Mouse (Mus musculus) cortical plate, adult 2 months (tissue): ENCODE results near the gene Smim14. TPM values are rescaled to one million over a fixed set of nuclear protein-coding genes. Genes with fewer than 3 reads are reported as not detected.

Source experiments
- H3K27ac ChIP-seq: fragments of 200-500 bp; 2 replicates; pipeline ENCODE4 v1.5.1; 2012; ENCODE audit warnings: low read length, control low read depth, inconsistent platforms; ENCODE audit not compliant: insufficient read depth
- H3K4me1 ChIP-seq: fragments of 200-500 bp; 2 replicates; pipeline ENCODE4 v1.6.1; 2011; ENCODE audit warnings: low read length; ENCODE audit not compliant: control insufficient read depth, insufficient read depth
- H3K4me3 ChIP-seq: fragments of 200-500 bp; 2 replicates; pipeline ENCODE4 v1.5.1; 2011; ENCODE audit warnings: mild to moderate bottlenecking, low read length, control low read depth; ENCODE audit not compliant: insufficient read depth
- CTCF ChIP-seq: fragments of 200-500 bp; IDR thresholded peaks from 2 replicates; pipeline ENCODE4 v1.5.1; 2011; ENCODE audit warnings: mild to moderate bottlenecking, control low read depth, low read length; ENCODE audit not compliant: insufficient read depth; ENCODE audit errors: extremely low read depth
- POLR2A ChIP-seq: fragments of 200-500 bp; IDR thresholded peaks from 2 replicates; pipeline ENCODE4 v1.6.1; 2011; ENCODE audit warnings: mild to moderate bottlenecking, low read length, control low read depth; ENCODE audit not compliant: insufficient read depth; ENCODE audit errors: extremely low read depth
- polyA plus RNA-seq: library from polyadenylated mRNA; depleted of rRNA; stranded (reverse); fragments of >200 nt; gene quantifications from 2 replicates; pipeline ENCODE4 v1.2.3, GENCODE M21; 2012

Smim14 gene
- polyA plus RNA-seq, 1 experiment: 154 TPM

DNA sequence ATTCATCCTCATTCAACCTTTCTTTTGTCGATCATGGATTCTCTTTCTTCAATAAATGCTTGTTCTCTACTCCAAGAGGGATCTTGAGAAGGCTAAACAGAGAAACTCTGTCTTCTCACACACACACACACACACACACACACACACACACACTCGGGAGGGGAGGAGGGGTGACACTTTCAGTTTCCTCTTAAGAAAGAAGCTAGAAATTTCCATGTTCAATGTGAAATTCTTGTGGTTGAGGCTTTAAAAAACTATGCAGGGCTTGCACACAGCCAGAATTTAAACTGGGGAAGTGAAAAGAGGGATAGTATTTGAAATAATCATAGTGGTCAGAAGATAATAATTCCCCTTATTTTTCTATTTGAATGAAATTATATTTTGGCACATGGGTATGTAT is 61.2 kb downstream of the Smim14 start:
- Histone ChIP-seq H3K4me1 (peaks cover 7% of the 10 kb centered on the region; the same call in 1 of the 2 replicates), H3K27ac (no peak overlapping the region), H3K4me3 (no peak overlapping the region)
- TF ChIP-seq CTCF: no peak
- TF ChIP-seq POLR2A: no peak

GRCm38 (mm10) chr5:65469766-65470165 is 67.2 kb downstream of the Smim14 start:
- TF ChIP-seq POLR2A: no peak
- no peak for TF ChIP-seq CTCF
- no peak overlapping the region for H3K27ac ChIP-seq
- no peak overlapping the region for H3K4me3 ChIP-seq
- peaks cover 7% of the 10 kb centered on the region; the same call in 1 of the 2 replicates for H3K4me1 ChIP-seq

GRCm38 (mm10) chr5:65466911-65467310 is 70.1 kb downstream of the Smim14 start:
- no peak overlapping the region for H3K27ac ChIP-seq
- no peak overlapping the region for H3K4me3 ChIP-seq
- no peak for TF ChIP-seq POLR2A
- no peak for TF ChIP-seq CTCF
- H3K4me1 ChIP-seq: peaks cover 4% of the 10 kb centered on the region; the same call in 1 of the 2 replicates

DNA sequence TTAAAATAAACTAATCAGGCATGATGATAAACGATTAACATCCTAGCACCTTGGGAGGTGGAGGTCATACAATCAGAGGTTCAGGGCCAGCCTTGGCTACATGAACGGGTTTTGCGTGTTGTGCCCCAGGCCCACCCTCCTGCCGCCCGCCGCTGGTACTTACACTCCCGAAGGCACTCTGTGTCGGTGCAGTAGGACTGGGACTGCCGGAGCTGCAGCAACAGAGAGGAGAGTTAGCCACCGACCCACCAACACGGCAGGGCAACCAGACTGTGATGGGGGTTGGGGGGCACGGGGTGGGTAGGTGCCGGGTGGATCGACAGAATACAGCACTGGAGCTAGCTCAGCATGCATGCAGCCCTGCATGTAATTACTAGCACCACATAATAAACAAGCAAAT is 76.6 kb downstream of the Smim14 start:
- Histone ChIP-seq H3K4me1 (no peaks in the 10 kb centered on the region; the same call in none of the 2 replicates), H3K4me3 (no peak overlapping the region), H3K27ac (no peak overlapping the region)
- TF ChIP-seq CTCF (no peak), POLR2A (no peak)

DNA sequence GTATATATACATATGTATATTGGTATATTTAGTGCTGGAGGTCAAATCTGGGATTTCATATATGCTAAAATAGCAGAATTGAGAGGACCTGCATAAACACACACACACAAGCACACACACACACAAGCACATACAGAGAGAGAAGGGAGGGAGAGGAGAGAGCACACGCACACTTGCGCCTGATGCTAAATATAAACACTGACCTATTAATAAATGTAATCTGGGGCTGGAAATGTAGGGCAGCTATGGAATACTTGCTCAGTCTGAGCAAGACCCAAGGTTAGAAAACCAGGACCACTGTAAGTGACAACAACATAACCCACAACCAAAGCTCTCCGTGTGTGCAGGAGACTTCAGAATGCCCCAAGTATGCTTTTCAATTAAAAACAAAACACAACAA is 77.5 kb downstream of the Smim14 start:
- Histone ChIP-seq H3K4me3 (no peak overlapping the region), H3K4me1 (no peaks in the 10 kb centered on the region; the same call in none of the 2 replicates), H3K27ac (no peak overlapping the region)
- TF ChIP-seq POLR2A (no peak), CTCF (no peak)

DNA sequence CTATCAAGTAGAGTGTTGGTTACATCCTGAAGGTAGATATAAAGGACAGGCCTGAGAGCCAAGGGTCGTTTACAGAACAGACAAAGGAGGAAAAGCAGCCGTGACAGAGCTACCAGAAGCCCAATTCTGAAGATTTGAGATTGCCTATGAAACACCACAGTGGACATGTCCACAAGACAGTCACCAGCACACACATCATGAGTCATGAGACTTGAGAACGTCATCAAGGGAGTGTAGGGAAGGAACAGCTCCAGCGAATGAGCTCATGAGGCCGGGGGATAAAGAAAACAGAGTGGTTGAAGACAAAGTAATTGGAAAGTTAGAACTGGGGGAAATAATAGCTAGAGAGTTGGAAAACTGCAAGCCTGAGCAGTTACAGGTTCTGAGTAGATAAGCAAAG is 79.1 kb downstream of the Smim14 start:
- Histone ChIP-seq H3K4me1 (no peaks in the 10 kb centered on the region; the same call in none of the 2 replicates), H3K4me3 (no peak overlapping the region), H3K27ac (no peak overlapping the region)
- TF ChIP-seq POLR2A (no peak), CTCF (no peak)

- Histone ChIP-seq H3K4me3 (no peak overlapping the region), H3K4me1 (no peaks in the 10 kb centered on the region; the same call in none of the 2 replicates), H3K27ac (no peak overlapping the region)
- TF ChIP-seq CTCF (no peak), POLR2A (no peak)
These were observed 79.7 kb downstream of the Smim14 start for GRCm38 (mm10) chr5:65457086-65457827.

DNA sequence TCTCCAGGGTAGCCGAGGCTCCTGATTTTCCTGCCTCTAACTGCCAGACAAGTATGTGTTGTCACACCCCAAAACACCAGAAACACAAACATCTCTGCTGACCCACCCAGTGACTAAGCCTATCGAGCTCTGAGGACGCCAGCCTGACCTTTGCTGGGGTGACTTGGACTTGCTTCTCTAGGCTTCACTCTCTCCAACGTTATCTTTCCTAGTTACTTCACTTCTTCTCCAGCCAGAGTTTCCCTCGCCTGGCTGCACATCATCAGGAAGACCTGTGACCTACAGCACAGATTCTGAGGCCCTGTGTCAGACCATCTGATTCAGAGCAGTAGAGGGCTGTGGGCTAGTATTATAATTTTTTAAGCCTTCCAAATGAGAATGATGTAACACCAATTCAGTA is 82.2 kb downstream of the Smim14 start:
- no peak overlapping the region for H3K27ac ChIP-seq
- TF ChIP-seq POLR2A: no peak
- TF ChIP-seq CTCF: no peak
- no peaks in the 10 kb centered on the region; the same call in none of the 2 replicates for H3K4me1 ChIP-seq
- no peak overlapping the region for H3K4me3 ChIP-seq

- Histone ChIP-seq H3K27ac (no peak overlapping the region), H3K4me1 (no peaks in the 10 kb centered on the region), H3K4me3 (no peak overlapping the region)
- TF ChIP-seq POLR2A (no peak), CTCF (no peak)
These were observed 88.0 kb downstream of the Smim14 start for GRCm38 (mm10) chr5:65448941-65449340.

GRCm38 (mm10) chr5:65447826-65448225 is 89.2 kb downstream of the Smim14 start:
- H3K4me3 ChIP-seq: no peak overlapping the region
- no peaks in the 10 kb centered on the region for H3K4me1 ChIP-seq
- TF ChIP-seq POLR2A (no peak), CTCF (no peak)
- H3K27ac ChIP-seq: no peak overlapping the region
